In genomic region chr10:8211694-8212093, GRCm38 (mm10) we compare ENCODE assay signal across 20 mouse cellular contexts.
"Had no signal": no experiment of that assay in that cellular context is flagged by ENCODE, and none has a peak within 500 bp of the region (broad histone marks: within the 10 kb centered on the region; RNA-seq: fewer than 3 reads in every experiment).

No protein-coding gene starts in this region.

- H3K27me3 ChIP-seq: lung, embryonic 15.5 days; midbrain, embryonic 12.5 days; neural tube, embryonic 13.5 days; stomach, embryonic 15.5 days had no signal

- H3K27ac ChIP-seq: kidney, postnatal 0 days; liver, embryonic 14.5 days; lung, embryonic 15.5 days; midbrain, embryonic 12.5 days; neural tube, embryonic 13.5 days; stomach, embryonic 15.5 days had no signal

- H3K4me3 ChIP-seq: lung, embryonic 15.5 days; midbrain, embryonic 12.5 days; myocyte; neural tube, embryonic 13.5 days; stomach, embryonic 15.5 days had no signal

- H3K4me2 ChIP-seq: liver, embryonic 11.5 days; lung, embryonic 15.5 days; midbrain, embryonic 12.5 days; neural tube, embryonic 13.5 days; stomach, embryonic 15.5 days had no signal

- ATAC-seq: intestine, postnatal 0 days; liver, postnatal 0 days; midbrain, embryonic 16.5 days had no signal

- H3K9ac ChIP-seq: liver, embryonic 14.5 days; liver, postnatal 0 days; lung, embryonic 15.5 days; midbrain, embryonic 12.5 days; neural tube, embryonic 13.5 days; stomach, embryonic 15.5 days had no signal

- H3K9me3 ChIP-seq: lung, embryonic 15.5 days; midbrain, embryonic 12.5 days; neural tube, embryonic 13.5 days; stomach, embryonic 15.5 days had no signal

- H3K36me3 ChIP-seq: lung, embryonic 15.5 days; midbrain, embryonic 12.5 days; neural tube, embryonic 13.5 days; stomach, embryonic 15.5 days had no signal

- DNase-seq: kidney, adult 2 months; kidney, postnatal 25 days; layer of hippocampus, postnatal 36 days; liver, postnatal 0 days; lung, postnatal 10 days; lung, postnatal 4 days; retina, postnatal 1 day; right cerebral cortex, postnatal 25 days; spleen, adult 18-20 months; thymus, postnatal 25 days had no signal
